Mouse (Mus musculus): ENCODE measurements at regions not wholly inside any gene's neighbourhood (a gene's known extent, or its start where the extent isn't known, plus 50 kb on each side); places are given as distances from the start of the nearest gene placed in this dataset.

DNA sequence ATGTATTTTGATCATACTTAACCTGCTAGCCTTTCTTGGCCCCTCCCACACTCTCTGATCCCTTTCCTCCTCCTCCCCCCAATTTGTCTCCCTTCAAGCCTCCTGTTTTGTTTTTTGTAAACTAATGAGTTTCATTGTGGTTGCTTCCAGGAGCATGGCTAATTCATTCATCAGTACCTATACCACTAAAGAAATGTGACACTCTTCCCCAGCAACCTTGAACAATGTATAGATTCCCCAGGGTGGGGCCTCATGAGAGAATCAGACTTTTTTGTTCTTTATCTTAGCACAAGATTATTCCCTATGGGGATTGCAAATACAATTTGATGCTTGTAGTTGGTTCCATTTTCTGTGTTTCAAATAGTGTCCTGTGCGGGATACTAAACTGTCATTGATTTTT is 58.8 kb upstream of the Snx7 start:
- TF ChIP-seq POLR2A (IDR thresholded peaks at IDR 0.05; ENCODE audit: extremely low read depth, insufficient read depth, low read length) (no peak), CTCF (IDR thresholded peaks at IDR 0.05; ENCODE audit: low read depth, low read length) (no peak)

More for the DNA sequence above, 58.8 kb upstream of the Snx7 start:
- H3K4me1 ChIP-seq (ENCODE audit: control insufficient read depth, insufficient read depth, low read length), result no peaks in the 10 kb centered on the region
- no peaks in the 10 kb centered on the region for H3K27me3 ChIP-seq (ENCODE audit: control insufficient read depth, insufficient read depth, low read length)
- 81% methylated on average over 1 of the region's 1 CpGs for WGBS
- no peak for DNase-seq (ENCODE audit: extremely low read depth, low read depth, low spot score)
- no peak overlapping the region for H3K9ac ChIP-seq (ENCODE audit: low read depth, low read length)
- H3K36me3 ChIP-seq (ENCODE audit: control insufficient read depth, insufficient read depth, low read length), result no peaks in the 10 kb centered on the region
- no peak overlapping the region for H3K4me3 ChIP-seq (ENCODE audit: insufficient read depth, low read depth, low read length)
- no peak overlapping the region for H3K27ac ChIP-seq (replicated peaks; ENCODE audit: insufficient read depth, low read depth, low read length)
- no peaks in the 10 kb centered on the region for H3K79me2 ChIP-seq (ENCODE audit: control insufficient read depth, insufficient read depth, low read length)
